Mouse (Mus musculus): ENCODE results near the gene 1700080O16Rik. TPM values are rescaled to one million over a fixed set of nuclear protein-coding genes. Genes with fewer than 3 reads are reported as not detected.

The 1700080O16Rik gene
- total RNA-seq (2021) = not detected

GRCm38 (mm10) chrX:51972672-51973071, at the start of gene 1700080O16Rik:
Gene 1700080O16Rik (minus strand): TSS chrX:51972772.
- DNase-seq (ENCODE audit: low spot score) = no peak
- intact Hi-C loops (cut with DNase I) = no loop called here

GRCm38 (mm10) chrX:52017660-52018059, 45.1 kb upstream of the 1700080O16Rik start:
- intact Hi-C loops (cut with DNase I) = no loop called here

DNA sequence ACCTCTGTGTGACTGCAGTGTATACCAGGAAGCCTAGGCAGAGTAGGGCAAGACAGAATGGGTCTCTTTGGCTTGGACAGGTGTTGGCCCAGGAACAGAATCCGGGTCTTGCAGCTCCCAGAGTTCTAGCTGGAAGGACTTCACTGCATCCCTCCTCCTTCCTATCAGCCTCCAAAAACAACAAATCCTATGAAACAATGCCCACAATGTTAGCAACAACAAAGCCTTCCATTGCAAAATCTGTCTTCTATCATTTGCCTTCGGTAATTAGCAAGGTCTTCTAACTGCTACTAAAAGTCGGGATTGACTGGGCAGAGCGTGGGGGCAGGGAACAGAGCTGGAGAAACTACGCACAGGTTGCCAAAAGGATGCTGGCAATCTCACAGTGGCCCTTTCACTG, 27.5 kb upstream of the 1700080O16Rik start:
- no peak for DNase-seq (ENCODE audit: low spot score)
- intact Hi-C loops (cut with DNase I) = loop anchor here (5.0 kb wide), 1 partner anchor 38 kb away; no protein-coding TSS in a partner anchor

More at GRCm38 (mm10) chrX:52017660-52018059, 45.1 kb upstream of the 1700080O16Rik start:
- DNase-seq (ENCODE audit: low spot score) = no peak

- DNase-seq (ENCODE audit: low spot score) = no peak
- intact Hi-C loops (cut with DNase I) = no loop called here
Observed at GRCm38 (mm10) chrX:51999426-51999825, 26.9 kb upstream of the 1700080O16Rik start.

DNA sequence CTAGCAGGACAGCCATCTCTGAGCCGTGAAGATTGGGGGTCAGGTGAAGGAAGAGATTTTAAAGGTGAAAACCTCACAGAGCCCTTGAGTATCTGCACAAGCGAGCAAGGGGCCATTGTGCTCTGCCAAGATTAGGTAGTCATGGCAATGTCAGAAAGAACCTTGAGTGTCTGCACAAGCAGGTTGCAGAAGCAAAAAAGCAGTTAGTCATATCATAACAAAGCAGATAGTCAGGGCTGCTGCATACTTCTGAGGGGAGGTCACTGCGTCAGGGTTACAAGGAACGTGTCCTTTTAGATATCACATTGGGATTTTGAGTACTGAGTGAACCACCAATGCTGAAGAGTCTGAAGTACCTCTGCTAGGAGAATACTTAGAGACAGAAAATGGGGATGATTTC, 3.8 kb upstream of the 1700080O16Rik start:
- intact Hi-C loops (cut with DNase I) = no loop called here
- no peak for DNase-seq (ENCODE audit: low spot score)

DNA sequence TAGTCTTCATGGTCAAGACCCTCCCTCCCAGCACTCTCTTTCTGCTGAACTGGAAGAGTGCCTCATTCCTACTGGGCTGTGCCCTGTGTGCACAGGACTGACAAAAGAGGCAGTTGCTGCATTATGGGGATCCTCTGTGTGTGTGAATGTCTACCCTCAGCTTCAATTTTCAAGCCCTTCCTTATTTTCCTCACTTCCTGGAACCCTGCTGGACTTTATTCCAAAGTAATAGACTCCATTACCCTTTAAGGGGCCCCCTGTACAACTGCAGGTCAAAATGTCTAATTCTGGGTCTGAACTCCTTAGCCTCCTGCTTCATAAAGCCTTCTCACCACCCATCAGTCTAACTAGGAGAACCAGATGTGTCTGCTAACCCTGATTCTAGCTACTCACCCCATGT, 2.0 kb upstream of the 1700080O16Rik start:
- DNase-seq (ENCODE audit: low spot score) = no peak
- intact Hi-C loops (cut with DNase I) = no loop called here

- peak; percentile 15 for DNase-seq (ENCODE audit: low spot score)
- intact Hi-C loops (cut with DNase I) = no loop called here
Observed at GRCm38 (mm10) chrX:51948071-51948470, 24.5 kb downstream of the 1700080O16Rik start.

GRCm38 (mm10) chrX:51938076-51938475, 34.5 kb downstream of the 1700080O16Rik start:
- intact Hi-C loops (cut with DNase I) = no loop called here

GRCm38 (mm10) chrX:51919091-51919490, 53.5 kb downstream of the 1700080O16Rik start:
- no peak for DNase-seq (ENCODE audit: low spot score)
- intact Hi-C loops (cut with DNase I) = loop anchor here (10.0 kb wide), 1 partner anchor 184 kb away; no protein-coding TSS in a partner anchor

More at GRCm38 (mm10) chrX:51938076-51938475, 34.5 kb downstream of the 1700080O16Rik start:
- DNase-seq (ENCODE audit: low spot score) = no peak

Other genes starting within 250 kb of the 1700080O16Rik start
- gene Usp26, start 171.5 kb downstream of the 1700080O16Rik start, total RNA-seq (2021) = under 1 TPM in 1 of 2 experiments, not detected in 1; 0.10 TPM
- 10 to 100 TPM; 43.0 to 44.4 TPM for gene Gpc4, start 192.5 kb upstream of the 1700080O16Rik start, total RNA-seq (2021)

Data from heart, postnatal 25 days (tissue).